Mouse (Mus musculus): Measurements from ENCODE around the gene Myo1a. TPM values are rescaled to one million over a fixed set of nuclear protein-coding genes. Genes with fewer than 3 reads are reported as not detected.
"Not testable (repeated sequence)": the region's sequence is repeated elsewhere in the genome, so short reads cannot be mapped to it uniquely, and the experiment has no call there.

Myo1a gene
- polyA plus RNA-seq (2012; rRNA removed): 0.15 and 0.22 TPM in 2 replicates

GRCm38 (mm10) chr10:127704766-127705220 is at the start of gene Myo1a:
Gene Myo1a (plus strand): TSS chr10:127705170.
- DNase-seq (ENCODE audit: low read depth): no peak

- not testable (repeated sequence) for DNase-seq (ENCODE audit: low read depth)
Measured at GRCm38 (mm10) chr10:127657617-127658016, 47.4 kb upstream of the Myo1a start.

- DNase-seq (ENCODE audit: low read depth): no peak
Measured at GRCm38 (mm10) chr10:127658076-127658475, 46.9 kb upstream of the Myo1a start.

- DNase-seq (ENCODE audit: low read depth): no peak
Measured at GRCm38 (mm10) chr10:127659551-127659950, 45.4 kb upstream of the Myo1a start.

GRCm38 (mm10) chr10:127661291-127661914 is 43.6 kb upstream of the Myo1a start:
- no peak for DNase-seq (ENCODE audit: low read depth)

- DNase-seq (ENCODE audit: low read depth): no peak
Measured at GRCm38 (mm10) chr10:127661915-127662663, 42.9 kb upstream of the Myo1a start.

GRCm38 (mm10) chr10:127662666-127663253 is 42.2 kb upstream of the Myo1a start:
- DNase-seq (ENCODE audit: low read depth): no peak

- DNase-seq (ENCODE audit: low read depth): no peak
Measured at GRCm38 (mm10) chr10:127663590-127663989, 41.4 kb upstream of the Myo1a start.

GRCm38 (mm10) chr10:127664166-127664565 is 40.8 kb upstream of the Myo1a start:
- no peak for DNase-seq (ENCODE audit: low read depth)

GRCm38 (mm10) chr10:127664891-127665290 is 40.1 kb upstream of the Myo1a start:
- DNase-seq (ENCODE audit: low read depth): no peak

- no peak for DNase-seq (ENCODE audit: low read depth)
Measured at GRCm38 (mm10) chr10:127665366-127666181, 39.4 kb upstream of the Myo1a start.

GRCm38 (mm10) chr10:127666501-127667268 is 38.3 kb upstream of the Myo1a start, which contains the start of gene Nemp1:
Gene Nemp1 (plus strand): TSS chr10:127666901.
- DNase-seq (ENCODE audit: low read depth): no peak

- DNase-seq (ENCODE audit: low read depth): no peak
Measured at GRCm38 (mm10) chr10:127667269-127668092, 37.5 kb upstream of the Myo1a start.

- no peak for DNase-seq (ENCODE audit: low read depth)
Measured at GRCm38 (mm10) chr10:127668093-127669050, 36.6 kb upstream of the Myo1a start, which contains the start of gene Nab2. Gene Nab2 (minus strand): TSS chr10:127668568.

- DNase-seq (ENCODE audit: low read depth): no peak
Measured at GRCm38 (mm10) chr10:127669170-127669569, 35.8 kb upstream of the Myo1a start.

GRCm38 (mm10) chr10:127670185-127670584 is 34.8 kb upstream of the Myo1a start:
- DNase-seq (ENCODE audit: low read depth): no peak

- DNase-seq (ENCODE audit: low read depth): no peak
Measured at GRCm38 (mm10) chr10:127671276-127671675, 33.7 kb upstream of the Myo1a start.

GRCm38 (mm10) chr10:127674046-127674655 is 30.8 kb upstream of the Myo1a start:
- DNase-seq (ENCODE audit: low read depth): no peak

Measured in gonadal fat pad, adult 2 months (tissue).